Mouse (Mus musculus) layer of hippocampus, postnatal 25 days (tissue): ENCODE results near the gene Dus1l. TPM values are rescaled to one million over a fixed set of nuclear protein-coding genes. Genes with fewer than 3 reads are reported as not detected.
"Not testable (repeated sequence)": the region's sequence is repeated elsewhere in the genome, so short reads cannot be mapped to it uniquely, and the experiment has no call there.

Experiments
- DNase-seq, 2 experiments: peaks; one replicate each; pipeline ENCODE4 v3.0.0; 2022; ENCODE audit warnings: mixed read lengths in 2 of 2, low spot score in 1 of 2; ENCODE audit errors: extremely low spot score in 1 of 2
- total RNA-seq, 2 experiments: library from RNA; stranded (reverse); gene quantifications; 2 replicates each; pipeline ENCODE4 v1.2.3; 2021

Gene Dus1l
- total RNA-seq, 2 experiments from 2014 or later = 45.7 to 50.0 TPM

DNA sequence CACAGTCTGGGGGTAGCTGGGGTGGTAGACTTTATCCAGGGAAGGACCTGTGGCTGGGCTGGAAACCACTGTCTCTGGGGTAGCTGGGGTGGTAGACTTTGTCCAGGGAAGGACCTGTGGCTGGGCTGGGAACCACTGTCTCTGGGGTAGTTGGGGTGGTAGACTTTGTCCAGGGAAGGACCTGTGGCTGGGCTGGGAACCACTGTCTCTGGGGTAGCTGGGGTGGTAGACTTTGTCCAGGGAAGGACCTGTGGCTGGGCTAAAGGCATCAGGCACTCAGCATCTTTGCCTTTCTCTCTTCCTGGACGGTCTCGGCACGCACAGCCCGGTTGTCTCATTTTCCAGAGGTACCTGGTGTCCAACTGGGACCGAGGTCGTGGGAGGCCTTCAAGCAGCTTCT is 14.8 kb downstream of the Dus1l start:
- not testable (repeated sequence) for DNase-seq

GRCm38 (mm10) chr11:120779876-120780275 is 16.3 kb downstream of the Dus1l start:
- DNase-seq = no peak

GRCm38 (mm10) chr11:120777123-120777522 is 19.1 kb downstream of the Dus1l start:
- no peak for DNase-seq

DNA sequence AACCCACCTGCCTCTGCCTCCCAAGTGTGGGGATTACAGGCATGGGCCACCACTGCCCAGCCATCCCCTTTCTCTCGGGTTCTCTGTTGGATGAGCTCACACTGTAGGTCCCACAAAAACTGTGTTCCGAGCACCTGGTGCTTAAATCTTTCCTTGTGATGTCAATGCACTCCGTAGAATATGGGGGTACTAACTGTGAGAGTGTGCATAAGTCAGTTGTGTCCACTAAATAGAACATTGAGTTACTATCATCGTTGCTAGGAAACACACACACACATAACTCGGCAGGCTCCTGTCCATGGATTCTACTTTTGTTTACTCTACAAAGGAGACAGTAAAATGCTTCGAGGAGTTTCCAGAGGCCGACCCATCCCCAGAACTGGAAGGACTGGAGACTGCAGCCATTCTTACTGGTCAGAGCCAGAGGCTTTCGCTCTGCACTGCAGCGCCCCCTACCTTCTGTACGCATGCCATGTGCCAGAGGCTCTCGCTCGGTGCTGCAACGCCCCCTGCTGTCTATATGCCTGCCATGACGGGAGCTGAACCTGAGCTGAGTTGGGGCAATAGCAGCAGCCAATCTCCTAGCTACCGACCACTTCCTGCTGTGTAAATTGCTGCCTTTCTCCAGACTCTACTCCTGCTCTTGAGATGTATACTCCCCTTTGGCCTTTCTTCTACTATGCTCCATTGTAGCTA is 20.3 kb downstream of the Dus1l start:
- DNase-seq = peak; percentile 98 to 99

- DNase-seq = no peak
Measured at GRCm38 (mm10) chr11:120773463-120774190, 22.6 kb downstream of the Dus1l start.

DNA sequence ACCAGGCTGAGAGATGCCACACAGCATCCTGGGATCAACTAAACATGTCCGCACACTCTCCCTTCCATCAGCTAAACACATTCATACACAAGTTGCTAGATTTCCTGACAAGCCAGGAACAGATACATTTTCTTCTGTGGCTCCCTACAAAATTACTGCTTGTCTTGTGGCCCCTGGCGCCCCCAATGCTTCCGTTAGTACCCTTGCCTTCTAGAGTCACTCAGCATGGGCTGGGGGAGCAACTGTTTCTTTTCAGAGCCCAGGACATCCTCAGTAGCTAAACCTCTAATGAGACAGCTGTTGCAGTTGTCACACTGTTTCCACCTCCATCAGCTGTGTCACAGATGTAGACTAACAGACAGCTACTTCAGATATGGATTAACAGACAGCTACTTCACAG is 23.5 kb downstream of the Dus1l start:
- DNase-seq = no peak

- DNase-seq = no peak
Measured at GRCm38 (mm10) chr11:120768206-120768605, 28.0 kb downstream of the Dus1l start.

- DNase-seq = not testable (repeated sequence)
Measured at GRCm38 (mm10) chr11:120767023-120767422, 29.2 kb downstream of the Dus1l start.

- DNase-seq = not testable (repeated sequence)
Measured at GRCm38 (mm10) chr11:120763121-120763999, 32.8 kb downstream of the Dus1l start.

DNA sequence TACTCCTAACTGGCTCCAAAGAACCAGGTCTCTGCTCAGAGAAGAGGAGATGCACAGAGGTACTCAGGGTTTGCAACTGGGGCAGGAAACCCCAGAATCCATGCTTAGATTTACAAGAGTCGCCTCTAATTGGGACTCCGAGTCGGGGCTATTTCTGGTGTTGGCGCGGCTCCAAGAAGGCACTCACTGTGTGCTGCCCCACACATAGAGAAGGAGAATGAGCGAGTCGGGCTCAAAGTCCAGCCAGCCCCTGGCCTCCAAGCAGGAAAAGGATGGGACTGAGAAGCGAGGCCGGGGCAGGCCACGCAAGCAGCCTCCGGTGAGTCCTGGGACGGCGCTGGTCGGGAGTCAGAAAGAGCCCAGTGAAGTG is 33.5 kb downstream of the Dus1l start, which contains the start of gene Hmga1b:
TSS of gene Hmga1b (plus strand) at position 123 of the 370 bp plus-strand sequence.
- not testable (repeated sequence) for DNase-seq

GRCm38 (mm10) chr11:120761811-120762671 is 34.2 kb downstream of the Dus1l start:
- no peak for DNase-seq

DNA sequence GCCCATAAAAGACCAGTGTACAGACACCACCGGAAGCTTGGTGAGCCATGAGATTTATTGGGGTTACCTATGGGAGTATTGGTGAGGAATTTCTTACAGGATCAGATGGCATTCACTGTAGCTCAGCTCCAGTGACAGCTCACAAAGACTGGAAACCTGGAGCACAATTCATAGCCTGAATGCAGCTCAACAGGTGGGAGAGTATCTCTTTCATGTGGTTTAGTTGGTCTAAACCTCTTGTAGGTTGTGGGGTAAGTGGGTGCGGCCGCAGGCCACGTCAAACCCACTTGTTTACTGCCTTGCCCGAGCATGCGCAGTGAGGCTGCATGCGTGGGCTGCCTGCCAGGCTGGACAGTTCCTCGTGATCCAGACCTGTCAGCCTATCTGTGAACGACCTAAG is 36.0 kb downstream of the Dus1l start:
- DNase-seq = no peak

DNA sequence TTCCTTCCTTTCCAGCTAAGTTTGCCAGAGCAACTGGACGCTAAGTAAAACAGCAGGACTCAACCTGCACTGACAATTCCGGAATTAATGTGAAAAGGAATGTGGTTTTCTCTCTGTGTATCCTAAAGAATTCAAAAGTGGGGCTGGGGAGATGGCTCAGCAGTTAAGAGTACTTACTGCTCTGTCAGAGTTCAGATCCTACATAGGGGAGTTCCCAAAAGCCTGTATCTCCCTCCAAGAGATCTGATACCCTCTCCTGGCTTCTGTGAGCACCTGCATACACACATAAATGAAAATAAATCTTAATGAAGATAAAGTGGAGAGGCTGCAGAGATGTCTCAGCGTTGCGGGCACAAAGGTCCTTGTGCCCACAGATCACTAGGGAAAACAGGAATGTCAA is 44.6 kb downstream of the Dus1l start:
- no peak for DNase-seq

DNA sequence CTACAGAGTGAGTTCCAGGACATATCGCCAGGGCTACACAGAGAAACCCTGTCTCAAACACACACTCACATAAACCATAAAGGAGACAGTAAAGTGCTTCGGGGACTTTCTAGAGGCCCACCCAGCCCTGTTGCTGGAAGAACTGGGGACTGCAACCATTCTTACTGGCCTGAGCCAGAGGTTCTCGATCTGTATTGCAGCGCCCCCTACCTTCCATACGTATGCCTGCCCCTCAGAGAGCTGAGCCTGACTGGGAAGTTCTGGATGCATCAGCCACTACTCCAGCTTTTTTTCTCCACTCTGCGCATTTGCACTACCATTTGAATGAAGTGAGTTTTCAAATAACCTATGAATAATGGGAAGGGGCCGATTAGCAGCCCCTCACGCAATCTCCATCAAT is 46.8 kb downstream of the Dus1l start:
- DNase-seq = peak in 1 of 2 experiments; percentile 26

- DNase-seq = no peak
Measured at GRCm38 (mm10) chr11:120747974-120748373, 48.2 kb downstream of the Dus1l start.

GRCm38 (mm10) chr11:120744121-120744701 is 52.0 kb downstream of the Dus1l start:
- DNase-seq = no peak

- DNase-seq = no peak
Measured at GRCm38 (mm10) chr11:120740981-120741380, 55.2 kb downstream of the Dus1l start.
